Mouse (Mus musculus) MEL (cell line): Measurements from ENCODE around the gene Tsc22d3. TPM values are rescaled to one million over a fixed set of nuclear protein-coding genes. Genes with fewer than 3 reads are reported as not detected.
A peak's percentile ranks its signal among the peaks of the same experiment; 100 is the strongest.

Source experiments
- DNase-seq: peaks from one replicate; pipeline ENCODE4 v3.0.0; 2011; ENCODE audit warnings: low read depth, low spot score
- H3K27ac ChIP-seq: 2 replicates; pipeline ENCODE4 v1.5.1; 2012; ENCODE audit warnings: low read depth, mild to moderate bottlenecking, control low read depth, low read length, moderate library complexity; ENCODE audit not compliant: control insufficient read depth
- H3K27me3 ChIP-seq, 2 experiments: fragments of 150-350 bp in 1 of 2; sonication (generic) in 1 of 2; 2 replicates each; pipeline ENCODE4 v1.6.1; 2012; ENCODE audit warnings: low read length in 2 of 2, mild to moderate bottlenecking in 2 of 2, improper control_type of control experiment in 1 of 2, moderate library complexity in 1 of 2; ENCODE audit not compliant: insufficient read depth in 2 of 2, control insufficient read depth in 1 of 2
- H3K36me3 ChIP-seq, 2 experiments: 2 replicates each; pipeline ENCODE4 v1.6.1; 2012 to 2014; ENCODE audit warnings: low read length in 2 of 2, improper control_type of control experiment in 1 of 2, inconsistent platforms in 1 of 2, mild to moderate bottlenecking in 1 of 2; ENCODE audit not compliant: insufficient read depth in 2 of 2, control insufficient read depth in 1 of 2
- H3K4me1 ChIP-seq, 2 experiments: fragments of 150-350 bp in 1 of 2; sonication (generic) in 1 of 2; 2 replicates each; pipeline ENCODE4 v1.6.1; 2012; ENCODE audit warnings: low read length in 2 of 2, improper control_type of control experiment in 1 of 2, mild to moderate bottlenecking in 1 of 2; ENCODE audit not compliant: insufficient read depth in 2 of 2, control insufficient read depth in 1 of 2
- H3K4me3 ChIP-seq, 2 experiments: fragments of 150-350 bp in 1 of 2; sonication (generic) in 1 of 2; 2 replicates each; pipeline ENCODE4 v1.5.1; 2012; ENCODE audit warnings: low read depth in 2 of 2, low read length in 2 of 2, mild to moderate bottlenecking in 2 of 2, moderate library complexity in 2 of 2, control low read depth in 1 of 2, improper control_type of control experiment in 1 of 2; ENCODE audit not compliant: control insufficient read depth in 1 of 2, insufficient read depth in 1 of 2
- H3K79me2 ChIP-seq: 2 replicates; pipeline ENCODE4 v1.6.1; 2012; ENCODE audit warnings: mild to moderate bottlenecking, low read length, moderate library complexity; ENCODE audit not compliant: control insufficient read depth, poor library complexity, insufficient read depth
- H3K9ac ChIP-seq: 2 replicates; pipeline ENCODE4 v1.6.1; 2012; ENCODE audit warnings: low read depth, mild to moderate bottlenecking, control low read depth, low read length, moderate library complexity; ENCODE audit not compliant: control insufficient read depth, poor library complexity, severe bottlenecking
- H3K9me3 ChIP-seq: fragments of 150-350 bp; sonication (generic); replicated peaks from 2 replicates; pipeline ENCODE4 v1.6.1; 2012; ENCODE audit warnings: mild to moderate bottlenecking, low read length, improper control_type of control experiment, moderate library complexity; ENCODE audit not compliant: insufficient read depth
- BHLHE40 ChIP-seq: IDR thresholded peaks from 2 replicates; pipeline ENCODE4 v1.6.1; 2012; ENCODE audit warnings: low read depth, mild to moderate bottlenecking, inconsistent platforms, low read length, improper control_type of control experiment, borderline replicate concordance
- E2F4 ChIP-seq: IDR thresholded peaks from 2 replicates; pipeline ENCODE4 v1.6.1; 2011; ENCODE audit warnings: low read depth, low read length, improper control_type of control experiment, borderline replicate concordance
- ELF1 ChIP-seq: IDR thresholded peaks from 2 replicates; pipeline ENCODE4 v1.6.1; 2014; ENCODE audit warnings: low read depth, mild to moderate bottlenecking, inconsistent platforms, low read length, improper control_type of control experiment, moderate library complexity
- EP300 ChIP-seq, 2 experiments: IDR thresholded peaks; 2 replicates each; pipeline ENCODE4 v1.6.1; 2011; ENCODE audit warnings: improper control_type of control experiment in 2 of 2, low read length in 2 of 2, low read depth in 1 of 2, mild to moderate bottlenecking in 1 of 2
- GABPA ChIP-seq: IDR thresholded peaks from 2 replicates; pipeline ENCODE4 v1.6.1; 2012; ENCODE audit warnings: low read depth, mild to moderate bottlenecking, inconsistent platforms, low read length, improper control_type of control experiment, moderate library complexity
- GATA1 ChIP-seq: IDR thresholded peaks from 2 replicates; pipeline ENCODE4 v1.6.1; 2011; ENCODE audit warnings: low read depth, low read length, improper control_type of control experiment
- KAT2A ChIP-seq: conservative IDR thresholded peaks from 2 replicates; pipeline ENCODE4 v1.6.1; 2012; ENCODE audit warnings: low read depth, low read length, improper control_type of control experiment, inconsistent platforms
- MAFK ChIP-seq: IDR thresholded peaks from 2 replicates; pipeline ENCODE4 v1.6.1; 2011; ENCODE audit warnings: low read depth, mild to moderate bottlenecking, low read length, improper control_type of control experiment, borderline replicate concordance
- MAX ChIP-seq: IDR thresholded peaks from 2 replicates; pipeline ENCODE4 v1.6.1; 2011; ENCODE audit warnings: low read length, improper control_type of control experiment
- MAZ ChIP-seq: IDR thresholded peaks from 2 replicates; pipeline ENCODE4 v1.6.1; 2012; ENCODE audit warnings: low read depth, mild to moderate bottlenecking, inconsistent platforms, low read length, improper control_type of control experiment
- MXI1 ChIP-seq: IDR thresholded peaks from 2 replicates; pipeline ENCODE4 v1.6.1; 2011; ENCODE audit warnings: mild to moderate bottlenecking, low read depth, low read length, improper control_type of control experiment
- MYB ChIP-seq: IDR thresholded peaks from 2 replicates; pipeline ENCODE4 v1.6.1; 2011; ENCODE audit warnings: mild to moderate bottlenecking, low read depth, low read length, improper control_type of control experiment
- MYC ChIP-seq: IDR thresholded peaks from 2 replicates; pipeline ENCODE4 v1.6.1; 2011; ENCODE audit warnings: low read depth, mild to moderate bottlenecking, low read length, improper control_type of control experiment, moderate library complexity
- NRF1 ChIP-seq: IDR thresholded peaks from 2 replicates; pipeline ENCODE4 v1.6.1; 2014; ENCODE audit warnings: low read depth, mild to moderate bottlenecking, inconsistent platforms, low read length, improper control_type of control experiment, moderate library complexity; ENCODE audit not compliant: poor library complexity, insufficient read depth, severe bottlenecking
- POLR2A ChIP-seq, 2 experiments: IDR thresholded peaks; 2 replicates each; pipeline ENCODE4 v1.6.1; 2011 to 2012; ENCODE audit warnings: low read length in 2 of 2, mild to moderate bottlenecking in 2 of 2, control low read depth in 1 of 2, improper control_type of control experiment in 1 of 2, low read depth in 1 of 2, moderate library complexity in 1 of 2; ENCODE audit not compliant: control insufficient read depth in 1 of 2, insufficient read depth in 1 of 2, poor library complexity in 1 of 2
- POLR2AphosphoS2 ChIP-seq: IDR thresholded peaks from 2 replicates; pipeline ENCODE4 v1.6.1; 2011; ENCODE audit warnings: low read length, improper control_type of control experiment
- POLR2AphosphoS5 ChIP-seq: IDR thresholded peaks from 2 replicates; pipeline ENCODE4 v1.6.1; 2012; ENCODE audit warnings: low read depth, borderline replicate concordance, mild to moderate bottlenecking, inconsistent platforms, low read length, moderate library complexity, mixed read lengths
- RAD21 ChIP-seq: IDR thresholded peaks from 2 replicates; pipeline ENCODE4 v1.6.1; 2011; ENCODE audit warnings: mild to moderate bottlenecking, low read depth, low read length, improper control_type of control experiment
- RCOR1 ChIP-seq: IDR thresholded peaks from 2 replicates; pipeline ENCODE4 v1.6.1; 2012; ENCODE audit warnings: low read depth, mild to moderate bottlenecking, inconsistent platforms, low read length, improper control_type of control experiment
- SIN3A ChIP-seq: IDR thresholded peaks from 2 replicates; pipeline ENCODE4 v1.6.1; 2012; ENCODE audit warnings: low read length, improper control_type of control experiment, inconsistent platforms
- TAL1 ChIP-seq: IDR thresholded peaks from 2 replicates; pipeline ENCODE4 v1.6.1; 2012; ENCODE audit warnings: mild to moderate bottlenecking, inconsistent platforms, low read length, moderate library complexity, mixed read lengths
- TBP ChIP-seq: IDR thresholded peaks from 2 replicates; pipeline ENCODE4 v1.8.0; 2011; ENCODE audit warnings: low read depth, low read length, improper control_type of control experiment
- UBTF ChIP-seq: IDR thresholded peaks from 2 replicates; pipeline ENCODE4 v1.6.1; 2012; ENCODE audit warnings: low read depth, mild to moderate bottlenecking, inconsistent platforms, low read length, improper control_type of control experiment, moderate library complexity, borderline replicate concordance; ENCODE audit not compliant: insufficient read depth
- USF2 ChIP-seq, 2 experiments: IDR thresholded peaks; 2 replicates each; pipeline ENCODE4 v1.6.1; 2011 to 2012; ENCODE audit warnings: improper control_type of control experiment in 2 of 2, low read length in 2 of 2, borderline replicate concordance in 1 of 2, inconsistent platforms in 1 of 2, low read depth in 1 of 2, mild to moderate bottlenecking in 1 of 2; ENCODE audit not compliant: insufficient read depth in 1 of 2
- ZC3H11A ChIP-seq: IDR thresholded peaks from 2 replicates; pipeline ENCODE4 v1.6.1; 2012; ENCODE audit warnings: low read depth, mild to moderate bottlenecking, inconsistent platforms, low read length, improper control_type of control experiment
- ZKSCAN1 ChIP-seq: IDR thresholded peaks from 2 replicates; pipeline ENCODE4 v1.6.1; 2012; ENCODE audit warnings: low read depth, mild to moderate bottlenecking, inconsistent platforms, low read length, improper control_type of control experiment, moderate library complexity
- ZMIZ1 ChIP-seq: IDR thresholded peaks from 2 replicates; pipeline ENCODE4 v1.6.1; 2012; ENCODE audit warnings: low read depth, mild to moderate bottlenecking, inconsistent platforms, low read length, improper control_type of control experiment, moderate library complexity
- ZNF384 ChIP-seq: IDR thresholded peaks from 2 replicates; pipeline ENCODE4 v1.6.1; 2012; ENCODE audit warnings: low read depth, mild to moderate bottlenecking, inconsistent platforms, low read length, improper control_type of control experiment
- polyA plus RNA-seq, 2 experiments: library from polyadenylated mRNA; stranded (reverse) in 1 of 2; unstranded in 1 of 2; fragments of >175 nt in 1 of 2; fragments of >200 nt in 1 of 2; gene quantifications; 2 replicates each; pipeline versions ENCODE4 v1.2.1 to v1.2.4; 2012; ENCODE audit warnings: low replicate concordance in 2 of 2, low read depth in 1 of 2; ENCODE audit not compliant: insufficient read length in 2 of 2, insufficient read depth in 1 of 2, missing spikeins in 1 of 2
- total RNA-seq: library from RNA; depleted of rRNA; stranded (reverse); fragments of 300-350 nt; gene quantifications from 2 replicates; pipeline ENCODE4 v1.2.3, GENCODE M21; 2012

Gene Tsc22d3
- total and polyA plus RNA-seq, 3 experiments: 29.5 to 32.7 TPM; not detected in 1

- no peak for TF ChIP-seq POLR2AphosphoS5
- TF ChIP-seq GABPA: no peak
- TF ChIP-seq NRF1: no peak
- TF ChIP-seq ZKSCAN1: peak; percentile 10; the same call in 1 of the 2 replicates
- TF ChIP-seq RAD21: no peak
- TF ChIP-seq GATA1: peak; percentile 98
- peak; percentile 98 for TF ChIP-seq TAL1
Observed at GRCm38 (mm10) chrX:140567711-140568407, 32.6 kb downstream of the Tsc22d3 start (continued).

- no peak for DNase-seq
- Histone ChIP-seq H3K4me1 (peaks cover 18 to 25% of the 10 kb centered on the region in 2 experiments), H3K79me2 (no peaks in the 10 kb centered on the region), H3K4me3 (no peak overlapping the region), H3K9me3 (no peaks in the 10 kb centered on the region), H3K27ac (no peak overlapping the region), H3K9ac (no peak overlapping the region), H3K36me3 (peaks cover 0 to 27% of the 10 kb centered on the region in 2 experiments; a peak in 2 of 4 replicates), H3K27me3 (no peaks in the 10 kb centered on the region)
- TF ChIP-seq ZMIZ1: no peak
- TF ChIP-seq POLR2AphosphoS2: no peak
- no peak for TF ChIP-seq MYC
- TF ChIP-seq TBP: no peak
- TF ChIP-seq POLR2A (IDR thresholded peaks at IDR 0.05; ENCODE audit: control insufficient read depth in 1 of 2, insufficient read depth in 1 of 2, low read depth in 1 of 2, low read length in 2 of 2, poor library complexity in 1 of 2): no peak
- no peak for TF ChIP-seq MAX
- TF ChIP-seq MYB: no peak
- TF ChIP-seq POLR2AphosphoS5: no peak
- TF ChIP-seq MXI1: no peak
- no peak for TF ChIP-seq UBTF
- TF ChIP-seq ZKSCAN1: no peak
- TF ChIP-seq EP300 (IDR thresholded peaks at IDR 0.05; ENCODE audit: low read depth in 1 of 2, low read length in 2 of 2): no peak
- TF ChIP-seq ELF1: no peak
Observed at GRCm38 (mm10) chrX:140565759-140566158, 34.7 kb downstream of the Tsc22d3 start.

- Histone ChIP-seq H3K4me1 (peaks cover 18 to 24% of the 10 kb centered on the region in 2 experiments), H3K36me3 (peaks cover 0 to 27% of the 10 kb centered on the region in 2 experiments; a peak in 2 of 4 replicates), H3K79me2 (no peaks in the 10 kb centered on the region), H3K9ac (no peak overlapping the region), H3K27ac (no peak overlapping the region), H3K27me3 (no peaks in the 10 kb centered on the region), H3K9me3 (no peaks in the 10 kb centered on the region), H3K4me3 (no peak overlapping the region)
- no peak for DNase-seq
- TF ChIP-seq BHLHE40 (no peak), KAT2A (no peak), SIN3A (no peak), MXI1 (no peak), MAZ (no peak), TAL1 (no peak), ZMIZ1 (no peak), ZNF384 (no peak), RAD21 (no peak), E2F4 (no peak), MAFK (no peak), NRF1 (no peak), ZC3H11A (no peak), POLR2AphosphoS5 (no peak), TBP (no peak), RCOR1 (no peak), USF2 (IDR thresholded peaks at IDR 0.05; ENCODE audit: borderline replicate concordance in 1 of 2, insufficient read depth in 1 of 2, low read depth in 1 of 2, low read length in 2 of 2) (no peak)
Observed at GRCm38 (mm10) chrX:140565212-140565611, 35.2 kb downstream of the Tsc22d3 start.
